Mouse (Mus musculus) Patski (cell line): Measurements from ENCODE around the gene Ddah2. TPM values are rescaled to one million over a fixed set of nuclear protein-coding genes. Genes with fewer than 3 reads are reported as not detected.

Experiments used
- ATAC-seq: fragments of 100-300 bp; one replicate; pipeline ENCODE4 v1.8.0; 2021
- CTCF ChIA-PET: fragments of 350-600 bp; sonication (Branson Sonifier 250); formaldehyde crosslinking; loops from one replicate; lab custom pipeline; 2022; ENCODE audit warnings: inconsistent platforms; lab: Charles Lee
- POLR2A ChIA-PET: fragments of 350-600 bp; sonication (Branson Sonifier 250); formaldehyde crosslinking; loops from one replicate; lab custom pipeline; 2022; ENCODE audit warnings: antibody characterized with exemption, inconsistent platforms; lab: Charles Lee
- DNase-seq: peaks from one replicate; pipeline ENCODE4 v3.0.0-alpha.2; 2011; ENCODE audit warnings: low read depth, low spot score
- H3K27me3 ChIP-seq: fragments of 371-371 bp; one replicate; pipeline ENCODE4 v1.5.1; 2021
- CTCF ChIP-seq: fragments of 100-300 bp; IDR thresholded peaks from one replicate; pipeline ENCODE4 v1.5.1; 2021
- in situ Hi-C: fragments of 300-500 bp; cut with MboI; formaldehyde crosslinking; loops from 3 replicates; pipeline ENCODE4 v1.11.1; 2018; ENCODE audit warnings: low pct_unique_long_range_greater_than_20kb, mixed read lengths
- polyA plus RNA-seq: library from polyadenylated mRNA; unstranded; gene quantifications from one replicate; pipeline ENCODE4 v1.2.3, GENCODE M21; 2021

Gene Ddah2
- polyA plus RNA-seq, 1 experiment from 2014 or later, result 198 TPM

DNA sequence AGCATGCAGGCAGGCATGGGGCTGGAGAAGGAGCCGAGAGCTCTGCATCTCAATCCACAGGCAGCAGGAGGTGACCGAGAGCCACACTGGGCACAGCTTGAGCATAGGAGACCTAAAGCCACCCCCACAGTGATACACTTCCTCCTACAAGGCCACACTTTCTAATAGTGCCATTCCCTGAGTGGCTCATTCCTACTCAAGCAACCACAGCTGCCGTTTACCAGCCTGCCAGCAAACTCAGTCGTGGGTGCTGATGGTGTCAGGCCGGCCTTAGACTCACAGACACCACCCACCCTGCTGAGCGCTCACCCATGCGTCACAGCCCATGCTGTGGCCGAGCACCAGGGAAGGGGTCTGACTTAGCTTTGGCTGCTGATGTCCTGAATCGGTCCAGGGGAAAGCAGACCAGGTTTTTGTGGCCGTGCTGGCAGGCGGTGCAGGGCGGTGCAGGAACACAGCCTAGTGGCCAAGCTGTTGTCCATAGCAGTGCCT, 38.4 kb downstream of the Ddah2 start:
- ChIA-PET CTCF (interaction anchor here (0.7 kb wide), 1 partner anchor 75 kb away, joined by 3 read pairs; no protein-coding TSS in a partner anchor), POLR2A (interaction anchor here (1.1 kb wide), 1 partner anchor 19 kb away, joined by 4 read pairs; no protein-coding TSS in a partner anchor)
- no peak for DNase-seq
- no peak for ATAC-seq
- H3K27me3 ChIP-seq, result no peaks in the 10 kb centered on the region
- TF ChIP-seq CTCF, result no peak
- in situ Hi-C loops, result no loop called here

DNA sequence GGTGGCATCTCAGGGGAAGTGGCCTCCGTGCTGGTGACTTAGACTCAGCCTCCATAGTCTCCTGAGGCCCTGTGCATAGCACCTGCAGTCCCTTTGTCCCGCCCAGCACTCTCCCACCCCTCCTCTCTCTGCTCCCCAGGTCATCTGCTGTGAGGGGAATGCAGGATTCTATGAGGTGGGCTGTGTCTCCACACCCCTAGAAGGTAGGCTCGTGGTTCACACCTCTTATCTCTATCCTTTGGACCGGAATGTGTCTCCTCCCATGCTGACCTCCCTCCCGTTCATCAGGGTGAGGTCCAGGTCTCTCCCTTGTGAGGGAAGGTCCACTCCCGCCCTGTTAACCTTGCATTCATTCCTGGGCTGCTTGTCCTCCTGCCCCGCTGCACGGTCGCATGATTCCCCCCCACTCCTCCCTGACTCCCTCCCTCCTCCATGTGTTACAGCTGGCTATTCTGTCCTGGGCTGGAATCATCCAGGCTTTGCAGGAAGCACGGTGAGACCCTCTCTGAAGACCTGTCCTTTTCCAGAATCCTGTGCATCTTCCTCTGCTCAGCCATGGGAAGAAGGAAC, 41.4 kb downstream of the Ddah2 start:
- in situ Hi-C loops, result no loop called here
- ChIA-PET CTCF (no interaction called here), POLR2A (no interaction called here)
- TF ChIP-seq CTCF, result no peak
- no peaks in the 10 kb centered on the region for H3K27me3 ChIP-seq
- no peak for ATAC-seq
- no peak for DNase-seq

DNA sequence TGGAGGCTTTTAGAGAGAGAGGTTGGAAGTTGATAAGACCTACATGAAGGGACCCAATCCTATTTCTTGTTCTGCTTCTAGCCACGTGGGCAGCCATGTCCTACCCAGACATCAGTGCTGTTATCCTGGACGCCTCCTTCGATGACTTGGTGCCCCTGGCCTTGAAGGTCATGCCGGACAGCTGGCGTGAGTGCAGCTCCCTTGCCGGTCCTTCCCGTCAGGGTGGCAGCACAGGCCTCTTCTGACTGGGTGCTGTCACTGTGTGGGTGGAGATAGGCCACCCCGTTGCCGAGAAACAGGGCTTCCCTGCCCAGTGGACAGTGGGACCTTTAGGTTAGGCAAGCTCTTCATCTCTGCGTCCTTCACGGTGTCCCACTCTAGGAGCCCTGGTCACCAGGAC, 42.3 kb downstream of the Ddah2 start:
- in situ Hi-C loops, result no loop called here
- POLR2A ChIA-PET, result interaction anchor here (0.8 kb wide), 1 partner anchor 99 kb away, joined by 3 read pairs; no protein-coding TSS in a partner anchor
- DNase-seq (no peak), ATAC-seq (no peak)
- H3K27me3 ChIP-seq, result no peaks in the 10 kb centered on the region
- TF ChIP-seq CTCF, result no peak
- CTCF ChIA-PET, result no interaction called here

DNA sequence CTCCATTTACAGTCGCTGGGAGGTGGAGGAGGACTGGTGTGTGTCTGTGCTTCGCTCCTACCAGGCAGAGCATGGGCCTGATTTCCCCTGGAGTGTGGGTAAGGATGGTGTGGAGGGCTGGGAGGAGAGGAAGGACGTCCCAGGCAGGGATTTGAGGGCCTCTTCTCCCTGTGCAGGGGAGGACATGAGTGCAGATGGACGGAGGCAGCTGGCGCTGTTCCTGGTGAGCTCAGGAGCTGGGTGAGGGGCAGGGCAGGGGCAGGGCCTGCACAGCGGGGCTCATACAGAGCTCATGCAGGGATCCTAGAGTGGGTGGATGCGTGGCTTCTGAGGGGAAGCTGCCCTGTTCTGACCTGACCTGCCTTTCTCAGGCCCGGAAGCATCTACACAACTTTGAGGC, 43.5 kb downstream of the Ddah2 start:
- TF ChIP-seq CTCF, result no peak
- ATAC-seq, result no peak
- DNase-seq, result no peak
- ChIA-PET CTCF (no interaction called here), POLR2A (interaction anchor here (0.8 kb wide), 1 partner anchor 151 kb away, joined by 3 read pairs; no protein-coding TSS in a partner anchor)
- no peaks in the 10 kb centered on the region for H3K27me3 ChIP-seq
- in situ Hi-C loops, result no loop called here

DNA sequence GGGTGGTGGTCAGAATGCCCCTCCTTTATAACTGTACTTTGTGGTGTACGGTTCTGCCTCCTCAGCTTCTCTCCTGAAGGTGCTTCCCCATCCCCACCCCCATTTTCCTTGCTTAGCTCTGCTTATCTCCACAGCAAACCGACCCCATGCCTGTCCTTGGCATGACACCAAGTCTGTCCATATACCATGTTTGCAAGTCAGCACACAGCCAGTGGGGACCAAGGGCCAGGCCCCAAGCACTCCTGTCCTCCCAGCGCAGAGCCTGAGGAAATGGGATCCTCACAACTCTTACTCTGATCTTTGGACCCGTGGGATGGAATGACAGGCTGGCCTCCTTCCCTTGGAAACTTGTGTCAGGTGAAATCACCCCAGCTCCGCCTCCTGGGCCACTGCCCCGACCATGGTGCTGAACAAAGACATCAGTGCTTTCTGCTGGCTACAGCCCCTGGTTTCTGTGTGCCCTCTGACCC, 44.4 kb downstream of the Ddah2 start:
- no peak for ATAC-seq
- CTCF ChIA-PET, result no interaction called here
- no peak for TF ChIP-seq CTCF
- H3K27me3 ChIP-seq, result no peaks in the 10 kb centered on the region
- POLR2A ChIA-PET, result interaction anchor here (0.6 kb wide), 1 partner anchor 9 kb away, joined by 4 read pairs; no protein-coding TSS in a partner anchor
- in situ Hi-C loops, result no loop called here
- DNase-seq, result no peak

DNA sequence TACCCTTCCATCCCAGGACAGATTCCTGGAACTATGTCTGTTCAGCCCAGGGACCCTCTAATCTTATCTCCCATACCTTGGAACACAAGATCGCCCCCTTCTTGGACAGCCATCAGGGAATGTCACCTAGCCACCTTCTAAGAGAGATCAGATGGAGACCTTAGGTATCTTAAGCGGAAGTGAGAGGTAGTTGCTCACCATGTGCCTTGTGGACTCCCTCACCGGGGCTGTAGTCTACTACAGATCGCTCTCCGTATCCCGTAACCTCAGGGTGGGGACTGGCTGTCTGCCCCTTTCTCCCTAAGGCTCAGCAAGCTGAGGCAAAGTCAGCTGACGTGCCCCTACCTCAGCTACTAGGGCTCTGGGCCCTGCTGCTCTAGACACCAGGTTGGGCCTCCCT, 45.2 kb downstream of the Ddah2 start:
- DNase-seq (no peak), ATAC-seq (no peak)
- CTCF ChIA-PET, result interaction anchor here (0.9 to 1.5 kb wide), 2 partner anchors 97 to 156 kb away, joined by 3 read pairs; no protein-coding TSS in a partner anchor
- in situ Hi-C loops, result no loop called here
- POLR2A ChIA-PET, result interaction anchor here (1.0 kb wide), 1 partner anchor 14 kb away, joined by 4 read pairs; no protein-coding TSS in a partner anchor
- H3K27me3 ChIP-seq, result no peaks in the 10 kb centered on the region
- TF ChIP-seq CTCF, result no peak

DNA sequence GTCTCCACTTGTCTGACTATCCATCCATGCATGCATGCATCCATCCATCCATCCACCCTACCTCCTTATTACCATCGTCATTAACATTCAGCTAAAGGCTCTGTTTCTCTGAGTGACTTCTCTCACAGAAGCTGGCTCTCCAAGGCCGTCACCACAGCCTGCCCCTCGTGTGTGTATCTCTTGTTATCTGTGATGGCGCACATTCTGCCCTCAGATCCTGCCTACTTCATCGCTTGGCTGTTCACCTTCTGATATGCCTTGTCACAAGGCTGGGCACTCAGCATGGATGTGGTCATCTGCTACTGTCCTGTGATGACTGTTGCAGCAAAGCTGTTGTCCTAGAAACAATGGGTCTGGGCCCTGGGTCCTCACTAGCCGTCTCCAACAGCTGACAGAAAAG, 45.9 kb downstream of the Ddah2 start:
- DNase-seq (no peak), ATAC-seq (no peak)
- in situ Hi-C loops, result no loop called here
- H3K27me3 ChIP-seq, result no peaks in the 10 kb centered on the region
- CTCF ChIA-PET, result interaction anchor here (0.9 to 1.8 kb wide), 3 partner anchors 9 to 157 kb away, joined by 3 to 4 read pairs (median 3); no protein-coding TSS in a partner anchor
- no peak for TF ChIP-seq CTCF
- POLR2A ChIA-PET, result interaction anchor here (1.0 kb wide), 1 partner anchor 13 kb away, joined by 4 read pairs; no protein-coding TSS in a partner anchor

DNA sequence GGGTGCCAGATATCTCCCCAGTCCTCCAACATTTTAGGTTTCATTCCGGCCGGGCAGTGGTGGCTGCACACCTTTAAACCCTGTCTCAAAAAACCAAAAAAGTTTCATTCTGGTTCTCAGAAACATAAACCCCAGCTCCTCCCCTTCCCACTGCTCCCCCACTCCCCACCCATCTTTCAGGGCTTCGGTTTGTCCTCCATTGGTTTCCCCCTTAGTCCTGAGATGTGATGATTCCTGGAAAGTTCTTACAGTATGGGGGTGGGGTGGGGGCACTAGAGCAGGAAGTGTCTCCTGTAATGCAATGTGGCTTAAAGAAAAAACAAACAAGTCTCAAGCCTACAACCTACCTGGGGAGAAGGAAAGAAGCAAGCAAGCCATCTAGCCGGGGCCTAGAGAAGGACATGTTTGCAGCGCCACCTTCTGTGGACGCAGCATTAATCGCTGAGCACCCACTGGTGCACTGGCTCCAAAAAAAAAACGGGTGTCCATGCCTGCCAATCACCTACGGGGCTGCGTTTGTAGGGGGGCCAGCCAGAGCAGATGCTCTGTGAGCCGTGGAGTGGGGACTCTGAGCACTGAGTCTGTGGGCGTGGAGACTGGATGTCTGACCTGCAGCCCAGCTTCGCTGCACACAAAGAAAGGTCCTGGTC, 47.0 kb downstream of the Ddah2 start:
- no peaks in the 10 kb centered on the region for H3K27me3 ChIP-seq
- TF ChIP-seq CTCF, result no peak
- ChIA-PET CTCF (interaction anchor here (0.9 to 2.0 kb wide), 6 partner anchors 10 to 88 kb away, joined by 3 to 4 read pairs (median 4); no protein-coding TSS in a partner anchor), POLR2A (interaction anchor here (0.9 kb wide), 1 partner anchor 47 kb away, joined by 4 read pairs; the partner anchor contains the start of gene Ddah2)
- ATAC-seq, result no peak
- DNase-seq, result no peak
- in situ Hi-C loops, result no loop called here

DNA sequence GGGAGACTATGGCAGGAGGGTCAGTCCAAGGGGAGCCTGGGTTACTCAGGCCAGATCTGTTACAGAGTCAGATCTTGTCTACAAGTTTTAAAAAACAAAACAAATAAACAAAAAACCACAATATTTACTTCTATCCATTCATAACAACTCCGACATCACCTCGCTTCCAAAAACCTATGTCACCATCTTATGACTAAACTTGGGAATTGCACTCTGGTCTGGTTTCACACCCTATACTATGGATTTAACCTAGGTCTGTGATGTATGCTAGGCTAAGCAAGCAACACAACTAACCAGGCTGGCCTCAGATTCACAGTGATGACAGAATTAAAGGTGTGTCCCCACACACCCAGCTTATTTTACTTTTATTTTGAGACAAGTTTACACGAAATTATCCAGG, 47.7 kb downstream of the Ddah2 start:
- ChIA-PET CTCF (interaction anchor here (0.9 to 2.0 kb wide), 6 partner anchors 18 to 88 kb away, joined by 3 to 4 read pairs (median 3); no protein-coding TSS in a partner anchor), POLR2A (interaction anchor here (0.6 to 0.9 kb wide), 2 partner anchors 48 to 81 kb away, joined by 4 to 6 read pairs; partner anchors contain the start of gene Ddah2)
- no peaks in the 10 kb centered on the region for H3K27me3 ChIP-seq
- in situ Hi-C loops, result no loop called here
- no peak for ATAC-seq
- no peak for DNase-seq
- TF ChIP-seq CTCF, result no peak

DNA sequence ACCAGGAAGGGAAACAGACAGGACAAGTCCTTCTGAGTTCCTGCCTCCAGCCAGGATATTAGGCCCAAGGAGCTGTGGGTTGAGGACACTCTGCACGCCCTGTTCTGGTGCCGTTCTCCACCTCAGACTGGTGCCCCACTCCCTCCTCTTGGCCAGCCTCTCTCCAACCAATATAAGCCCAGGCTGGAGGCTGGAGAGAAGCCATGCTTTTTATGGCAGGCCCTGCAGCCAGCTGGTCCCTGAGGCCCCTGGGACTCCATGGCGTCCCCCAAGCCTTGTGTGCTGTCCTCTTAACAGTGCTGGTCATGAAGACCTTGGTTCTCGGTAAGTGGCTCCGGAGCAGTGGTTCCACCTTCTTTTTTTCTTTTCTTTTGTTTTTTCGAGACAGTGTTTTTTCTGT, 49.3 kb downstream of the Ddah2 start, which contains the start of gene Ly6g5c:
TSS of gene Ly6g5c (plus strand) at position 183 of the 400 bp plus-strand sequence.
- no peak for ATAC-seq
- no peak for TF ChIP-seq CTCF
- ChIA-PET CTCF (interaction anchor here (1.4 kb wide), 1 partner anchor 88 kb away, joined by 3 read pairs; no protein-coding TSS in a partner anchor), POLR2A (no interaction called here)
- no peaks in the 10 kb centered on the region for H3K27me3 ChIP-seq
- DNase-seq, result no peak
- in situ Hi-C loops, result no loop called here

Other genes starting within 250 kb of the Ddah2 start
- gene Stk19, start 222.1 kb upstream of the Ddah2 start, polyA plus RNA-seq, result 50.8 TPM
- gene Dxo, start 222.0 kb upstream of the Ddah2 start, polyA plus RNA-seq, result 34.4 TPM
- gene Skiv2l, start 208.8 kb upstream of the Ddah2 start, polyA plus RNA-seq, result 69.3 TPM
- gene Nelfe, start 208.6 kb upstream of the Ddah2 start, polyA plus RNA-seq, result 73.2 TPM
- gene Cfb, start 196.5 kb upstream of the Ddah2 start, polyA plus RNA-seq, result 3.1 TPM
- 33.5 TPM for gene Zbtb12, start 179.6 kb upstream of the Ddah2 start, polyA plus RNA-seq
- gene Gm20547, start 177.0 kb upstream of the Ddah2 start, polyA plus RNA-seq, result not detected
- gene C2, start 160.8 kb upstream of the Ddah2 start, polyA plus RNA-seq, result 0.65 TPM
- 200 TPM for gene Ehmt2, start 160.6 kb upstream of the Ddah2 start, polyA plus RNA-seq
- gene Slc44a4, start 144.6 kb upstream of the Ddah2 start, polyA plus RNA-seq, result 0.37 TPM
- 75.4 TPM for gene Neu1, start 127.8 kb upstream of the Ddah2 start, polyA plus RNA-seq
- 47.3 TPM for gene Hspa1b, start 99.8 kb upstream of the Ddah2 start, polyA plus RNA-seq
- gene Gm20481, start 89.1 kb upstream of the Ddah2 start, polyA plus RNA-seq, result 1.2 TPM
- 9.2 TPM for gene Hspa1a, start 86.9 kb upstream of the Ddah2 start, polyA plus RNA-seq
- gene Hspa1l, start 86.3 kb upstream of the Ddah2 start, polyA plus RNA-seq, result 1.9 TPM
- gene Lsm2, start 77.2 kb upstream of the Ddah2 start, polyA plus RNA-seq, result 64.4 TPM
- 123 TPM for gene Vars, start 58.0 kb upstream of the Ddah2 start, polyA plus RNA-seq
- gene Vwa7, start 42.5 kb upstream of the Ddah2 start, polyA plus RNA-seq, result 1.2 TPM
- 0.64 TPM for gene Sapcd1, start 31.0 kb upstream of the Ddah2 start, polyA plus RNA-seq
- 2.9 TPM for gene Msh5, start 12.3 kb upstream of the Ddah2 start, polyA plus RNA-seq
- gene Clic1, start 9.1 kb upstream of the Ddah2 start, polyA plus RNA-seq, result 671 TPM
- gene Ly6g6c, start 6.4 kb downstream of the Ddah2 start, polyA plus RNA-seq, result not detected
- not detected for gene Mpig6b, start 7.1 kb downstream of the Ddah2 start, polyA plus RNA-seq
- gene Ly6g6e, start 17.9 kb downstream of the Ddah2 start, polyA plus RNA-seq, result not detected
- 0.19 TPM for gene Ly6g6d, start 19.0 kb downstream of the Ddah2 start, polyA plus RNA-seq
- not detected for gene Ly6g6f, start 26.6 kb downstream of the Ddah2 start, polyA plus RNA-seq
- 77.3 TPM for gene Abhd16a, start 30.2 kb downstream of the Ddah2 start, polyA plus RNA-seq
- not detected for gene Ly6g5c, start 49.2 kb downstream of the Ddah2 start, polyA plus RNA-seq
- 0.27 TPM for gene Ly6g5b, start 56.4 kb downstream of the Ddah2 start, polyA plus RNA-seq
- gene Gpank1, start 62.4 kb downstream of the Ddah2 start, polyA plus RNA-seq, result 28.4 TPM
- gene Csnk2b, start 63.0 kb downstream of the Ddah2 start, polyA plus RNA-seq, result 254 TPM
- 29.3 TPM for gene D17H6S53E, start 67.3 kb downstream of the Ddah2 start, polyA plus RNA-seq
- gene Apom, start 73.0 kb downstream of the Ddah2 start, polyA plus RNA-seq, result 0.15 TPM
- 283 TPM for gene Bag6, start 76.1 kb downstream of the Ddah2 start, polyA plus RNA-seq
- gene Prrc2a, start 105.9 kb downstream of the Ddah2 start, polyA plus RNA-seq, result 300 TPM
- gene Aif1, start 117.0 kb downstream of the Ddah2 start, polyA plus RNA-seq, result 0.14 TPM
- gene Lst1, start 129.4 kb downstream of the Ddah2 start, polyA plus RNA-seq, result not detected
- not detected for gene Ltb, start 135.4 kb downstream of the Ddah2 start, polyA plus RNA-seq
- not detected for gene Tnf, start 143.0 kb downstream of the Ddah2 start, polyA plus RNA-seq
- 0.14 TPM for gene Lta, start 146.3 kb downstream of the Ddah2 start, polyA plus RNA-seq
- 0.54 TPM for gene Gm16181, start 161.8 kb downstream of the Ddah2 start, polyA plus RNA-seq
- 3.7 TPM for gene Atp6v1g2, start 174.6 kb downstream of the Ddah2 start, polyA plus RNA-seq
- gene Nfkbil1, start 176.8 kb downstream of the Ddah2 start, polyA plus RNA-seq, result 32.8 TPM
- 321 TPM for gene Ddx39b, start 182.7 kb downstream of the Ddah2 start, polyA plus RNA-seq
- 112 TPM for gene H2-D1, start 203.7 kb downstream of the Ddah2 start, polyA plus RNA-seq